16 mouse cellular contexts compared by ENCODE assay signal in genomic region chr3:99854595-99854994, GRCm38 (mm10). TPM values are rescaled to one million over a fixed set of nuclear protein-coding genes. Genes with fewer than 3 reads are reported as not detected.
"Had no signal": no experiment of that assay in that cellular context is flagged by ENCODE, and none has a peak within 500 bp of the region (broad histone marks: within the 10 kb centered on the region; RNA-seq: fewer than 3 reads in every experiment).

No protein-coding gene starts in this region.

- H3K36me3 ChIP-seq: limb, embryonic 13.5 days; liver, embryonic 15.5 days; neural tube, embryonic 12.5 days had no signal

- H3K27ac ChIP-seq: limb, embryonic 13.5 days; liver, embryonic 15.5 days; neural tube, embryonic 12.5 days; stomach, postnatal 0 days had no signal

- H3K9me3 ChIP-seq: limb, embryonic 13.5 days; liver, embryonic 15.5 days; neural tube, embryonic 12.5 days had no signal

- DNase-seq: kidney, adult 8-10 months; kidney, postnatal 25 days; layer of hippocampus, postnatal 36 days; lung, adult 2 months; lung, postnatal 10 days; lung, postnatal 4 days; midbrain, embryonic 14.5 days; thymus, adult 18-20 months; thymus, postnatal 14 days had no signal

- H3K27me3 ChIP-seq: limb, embryonic 13.5 days; liver, embryonic 15.5 days; megakaryocyte, embryonic 14.5 days; neural tube, embryonic 12.5 days had no signal

- H3K4me1 ChIP-seq: liver, embryonic 15.5 days; megakaryocyte, embryonic 14.5 days; neural tube, embryonic 12.5 days had no signal

- H3K4me2 ChIP-seq: limb, embryonic 13.5 days; liver, embryonic 11.5 days; liver, embryonic 15.5 days; neural tube, embryonic 12.5 days had no signal

- H3K4me3 ChIP-seq: limb, embryonic 13.5 days; liver, embryonic 15.5 days; megakaryocyte, embryonic 14.5 days; neural tube, embryonic 12.5 days had no signal

- H3K9ac ChIP-seq: limb, embryonic 13.5 days; liver, embryonic 15.5 days; neural tube, embryonic 12.5 days had no signal

RNA-seq across cellular contexts. Expression of gene Spag17, which starts 30.6 kb away (rescaled TPM):
- total RNA-seq: neutrophil, adult 5-6 weeks had no signal
- polyA plus RNA-seq: liver, embryonic 11.5 days; stomach, postnatal 0 days had no signal
